ENCODE assay signal across 18 mouse cellular contexts in genomic region chr2:113368379-113368778, GRCm38 (mm10). TPM values are rescaled to one million over a fixed set of nuclear protein-coding genes. Genes with fewer than 3 reads are reported as not detected.
A peak's percentile ranks its signal among the peaks of the same experiment; 100 is the strongest.
DNase-seq lines count a peak whose midpoint lies in the region; ATAC-seq and TF ChIP-seq lines count a peak whose summit lies in the region.
"Had no signal": no experiment of that assay in that cellular context is flagged by ENCODE, and none has a peak within 500 bp of the region (broad histone marks: within the 10 kb centered on the region; RNA-seq: fewer than 3 reads in every experiment).

No protein-coding gene starts in this region.

- H3K4me1 ChIP-seq in kidney, postnatal 0 days (replicated peaks; ENCODE audit: insufficient read depth, low read length) = 0 out of 2 replicates have a peak, but pooled peaks cover 4% of the 10 kb centered on the region
- H3K4me1 ChIP-seq in liver, postnatal 0 days (ENCODE audit: insufficient read depth) = no peaks in the 10 kb centered on the region

- peak; percentile 88 for ATAC-seq in kidney, postnatal 0 days (replicated peaks; ENCODE audit: low FRiP score, low read depth)
- no peak for ATAC-seq in liver, postnatal 0 days
- ATAC-seq: forebrain, embryonic 15.5 days had no signal

- H3K27ac ChIP-seq in kidney, postnatal 0 days = peak overlapping the region; percentile 76
- no peak overlapping the region for H3K27ac ChIP-seq in liver, postnatal 0 days (ENCODE audit: low read depth)
- H3K27ac ChIP-seq: embryonic facial prominence, embryonic 12.5 days; forebrain, embryonic 15.5 days; heart, embryonic 13.5 days; hindbrain, embryonic 15.5 days had no signal

- TF ChIP-seq CTCF in kidney, postnatal 0 days (IDR thresholded peaks at IDR 0.05; ENCODE audit: low read depth) = no peak
- TF ChIP-seq CTCF in liver, postnatal 0 days (IDR thresholded peaks at IDR 0.05; ENCODE audit: low read depth) = no peak

- H3K27me3 ChIP-seq in kidney, postnatal 0 days (ENCODE audit: insufficient read depth, low read length) = no peaks in the 10 kb centered on the region
- no peaks in the 10 kb centered on the region for H3K27me3 ChIP-seq in liver, postnatal 0 days (ENCODE audit: insufficient read depth, low read length)
- H3K27me3 ChIP-seq: embryonic facial prominence, embryonic 12.5 days; forebrain, embryonic 15.5 days; heart, embryonic 13.5 days; hindbrain, embryonic 15.5 days had no signal

- 53% methylated on average over 5 of the region's 5 CpGs for WGBS in kidney, postnatal 0 days
- WGBS in liver, postnatal 0 days (ENCODE audit: insufficient replicate concordance) = 76% methylated on average over 5 of the region's 5 CpGs

- H3K36me3 ChIP-seq in kidney, postnatal 0 days (ENCODE audit: insufficient read depth, low read length) = no peaks in the 10 kb centered on the region
- H3K36me3 ChIP-seq in liver, postnatal 0 days (replicated peaks; ENCODE audit: insufficient read depth, low read length) = no peaks in the 10 kb centered on the region
- H3K36me3 ChIP-seq: embryonic facial prominence, embryonic 12.5 days; forebrain, embryonic 15.5 days; heart, embryonic 13.5 days; hindbrain, embryonic 15.5 days had no signal

- peak; percentile 41 for DNase-seq in kidney, adult 18-20 months
- DNase-seq in kidney, adult 9 months = peak; percentile 92
- DNase-seq in kidney, postnatal 0 days (ENCODE audit: low spot score) = peak; percentile 56
- peak; percentile 36 to 83 for DNase-seq in kidney, postnatal 36 days
- no peak for DNase-seq in liver, postnatal 0 days
- no peak for DNase-seq in urinary bladder, postnatal 4 days (ENCODE audit: low spot score in 2 of 2)
- no peak for DNase-seq in left cerebral cortex, adult 18-20 months (ENCODE audit: low spot score in 2 of 2)
- DNase-seq: adrenal gland, postnatal 10 days; cerebellum, adult 11 months; cerebellum, adult 8-10 months; cerebellum, postnatal 14 days; gastrocnemius, postnatal 25 days; heart, adult 11 months; heart, postnatal 36 days had no signal

- no peak overlapping the region for H3K9ac ChIP-seq in kidney, postnatal 0 days (ENCODE audit: low read depth, low read length)
- no peak overlapping the region for H3K9ac ChIP-seq in liver, postnatal 0 days (replicated peaks)
- H3K9ac ChIP-seq: embryonic facial prominence, embryonic 12.5 days; forebrain, embryonic 15.5 days; heart, embryonic 13.5 days; hindbrain, embryonic 15.5 days had no signal

- H3K4me2 ChIP-seq in kidney, postnatal 0 days (ENCODE audit: low read length) = 0 out of 2 replicates have a peak overlapping the region, but pooled peaks have one; percentile 16
- no peak overlapping the region for H3K4me2 ChIP-seq in liver, postnatal 0 days (ENCODE audit: low read depth, low read length)
- H3K4me2 ChIP-seq: embryonic facial prominence, embryonic 12.5 days; forebrain, embryonic 15.5 days; heart, embryonic 13.5 days; hindbrain, embryonic 15.5 days had no signal

- no peak for TF ChIP-seq EP300 in liver, postnatal 0 days (IDR thresholded peaks at IDR 0.05; ENCODE audit: low read depth)

- no peaks in the 10 kb centered on the region for H3K9me3 ChIP-seq in kidney, postnatal 0 days (replicated peaks; ENCODE audit: low read length)
- H3K9me3 ChIP-seq in liver, postnatal 0 days (ENCODE audit: low read length) = no peaks in the 10 kb centered on the region
- H3K9me3 ChIP-seq: embryonic facial prominence, embryonic 12.5 days; forebrain, embryonic 15.5 days; heart, embryonic 13.5 days; hindbrain, embryonic 15.5 days had no signal

- H3K4me3 ChIP-seq in kidney, postnatal 0 days (replicated peaks; ENCODE audit: low read depth, low read length) = no peak overlapping the region
- no peak overlapping the region for H3K4me3 ChIP-seq in liver, postnatal 0 days (ENCODE audit: low read depth, low read length)
- H3K4me3 ChIP-seq: embryonic facial prominence, embryonic 12.5 days; forebrain, embryonic 15.5 days; heart, embryonic 13.5 days; hindbrain, embryonic 15.5 days had no signal

RNA-seq across cellular contexts. Expression of gene Fmn1, which starts 40.8 kb away (rescaled TPM):
- polyA plus RNA-seq in kidney, postnatal 0 days (2015; fragmentation: Nextera tagmentation; extraction: Ambion mirVana) = 7.6 and 8.0 TPM in 2 replicates
- polyA plus RNA-seq in liver, postnatal 0 days (2015; fragmentation: Nextera tagmentation; extraction: Ambion mirVana) = 0.47 and 0.54 TPM in 2 replicates
- total RNA-seq in left cerebral cortex, adult 18-20 months (2021) = 10 to 100 TPM; 58.9 to 65.5 TPM

Comparison
In these comparisons a context has a peak if more than half of its experiments do, and no peak if none do; other contexts are left out.
1. DNase-seq: peak in kidney, adult 18-20 months (single experiment), kidney, adult 9 months (single experiment), kidney, postnatal 0 days (single experiment) and kidney, postnatal 36 days (2 of 2); none in liver, postnatal 0 days (single experiment), urinary bladder, postnatal 4 days (0 of 2) and left cerebral cortex, adult 18-20 months (0 of 2).